Mouse (Mus musculus) spleen, adult 18-20 months (tissue): Measurements from ENCODE around the gene Clcn5.

Source experiments
- DNase-seq, 2 experiments: peaks; one replicate each; pipeline ENCODE4 v3.0.0; 2022; ENCODE audit warnings: mixed read lengths in 2 of 2

Gene Clcn5

DNA sequence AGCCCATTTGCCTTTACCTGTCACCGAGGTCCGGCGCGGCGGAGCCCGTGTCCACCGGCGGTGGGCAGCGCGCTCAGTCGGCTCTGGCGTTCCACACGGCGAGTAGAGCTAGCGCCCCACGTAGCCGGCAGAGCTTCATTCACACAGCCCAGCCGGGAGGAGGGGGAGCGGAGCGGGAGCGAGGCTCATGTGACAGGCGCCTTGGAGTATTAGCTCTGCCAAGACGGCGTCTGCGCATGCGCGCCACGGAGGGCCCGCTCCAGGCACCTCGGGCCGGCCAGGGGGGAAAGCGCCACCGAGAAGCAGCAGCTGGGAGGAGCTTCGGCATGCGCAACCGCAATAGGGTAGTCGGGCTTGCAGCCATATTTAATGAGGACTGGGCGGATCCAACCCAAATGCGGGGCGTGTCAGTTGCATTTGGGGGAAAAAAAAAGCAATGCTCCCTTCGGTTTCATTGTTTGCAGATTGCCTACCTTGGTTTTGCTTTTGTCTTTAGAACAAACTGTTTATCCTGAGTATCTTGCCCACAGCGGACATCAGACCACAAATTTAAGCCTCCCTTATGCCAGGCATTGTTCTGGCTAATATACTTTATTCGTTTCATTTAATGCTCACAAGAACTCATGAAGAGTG is at the start of gene Clcn5:
Gene Clcn5, minus strand, starts transcription at position 270 of the 633 bp plus-strand sequence.
- peak; percentile 85 to 92 for DNase-seq

GRCm38 (mm10) chrX:7325455-7325854 is 6.3 kb upstream of the Clcn5 start:
- DNase-seq: no peak

- DNase-seq: peak; percentile 37 to 63
These were observed 3.1 kb upstream of the Clcn5 start for GRCm38 (mm10) chrX:7322288-7322687.

DNA sequence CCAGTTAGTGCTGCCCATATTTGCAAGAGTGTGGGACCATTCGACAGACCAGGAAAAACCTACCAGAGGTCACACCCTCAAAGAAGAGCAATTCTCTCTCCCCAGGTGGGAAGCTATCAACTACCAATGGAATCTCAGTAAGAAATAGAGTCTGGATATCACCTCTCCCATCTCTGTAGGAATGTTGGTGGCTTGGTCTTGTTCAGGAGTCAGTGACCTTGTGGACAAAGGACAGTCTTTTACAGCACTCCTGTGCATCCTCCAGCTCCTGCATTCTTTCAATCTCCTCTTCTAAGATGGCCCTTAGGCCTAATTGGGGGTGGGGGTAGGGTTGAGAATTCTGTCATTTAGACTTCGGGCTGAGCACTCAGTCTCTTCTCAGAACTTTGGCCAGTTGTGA is 1.4 kb upstream of the Clcn5 start:
- DNase-seq: no peak

GRCm38 (mm10) chrX:7318551-7319025 is 570 bp downstream of the Clcn5 start:
- no peak for DNase-seq

DNA sequence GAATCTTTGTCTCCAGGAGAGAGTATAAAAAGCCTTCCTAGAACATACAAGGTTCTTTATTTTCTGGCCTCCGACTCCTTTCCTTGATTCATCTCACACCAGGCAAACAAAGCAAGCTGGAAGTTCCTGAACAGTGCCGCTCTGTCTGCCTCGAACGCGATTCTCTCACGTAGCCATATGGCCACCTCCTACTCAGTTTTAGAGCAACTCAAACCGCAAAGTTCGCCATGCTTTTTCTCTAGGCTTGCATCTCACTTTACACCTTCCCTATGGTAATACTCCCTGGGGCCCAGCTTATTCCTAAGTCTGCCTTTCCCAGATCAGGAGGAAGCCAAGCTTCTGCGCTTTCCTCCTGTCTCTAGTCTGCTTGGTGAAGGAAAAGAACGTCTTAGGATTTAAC is 4.0 kb downstream of the Clcn5 start:
- DNase-seq: no peak

DNA sequence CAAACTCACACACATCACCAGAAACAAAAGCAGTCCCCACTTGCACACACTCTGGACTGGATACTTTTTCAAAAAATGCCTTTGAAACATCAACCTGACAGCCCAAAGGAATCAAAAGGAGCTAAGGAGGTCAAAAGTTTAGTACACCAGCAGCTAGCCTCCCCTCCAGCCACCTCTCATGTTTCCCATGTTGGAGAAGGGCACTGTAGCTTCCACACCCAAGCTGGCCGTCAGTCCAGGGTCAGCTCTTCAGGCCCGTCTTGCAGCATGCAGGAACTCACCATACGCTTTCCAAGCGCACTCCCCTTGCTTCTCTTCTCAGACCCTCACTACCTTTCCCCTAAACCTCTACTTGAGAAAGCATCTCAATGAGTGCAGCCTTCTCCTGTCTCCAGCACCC is 4.5 kb downstream of the Clcn5 start:
- DNase-seq: no peak

DNA sequence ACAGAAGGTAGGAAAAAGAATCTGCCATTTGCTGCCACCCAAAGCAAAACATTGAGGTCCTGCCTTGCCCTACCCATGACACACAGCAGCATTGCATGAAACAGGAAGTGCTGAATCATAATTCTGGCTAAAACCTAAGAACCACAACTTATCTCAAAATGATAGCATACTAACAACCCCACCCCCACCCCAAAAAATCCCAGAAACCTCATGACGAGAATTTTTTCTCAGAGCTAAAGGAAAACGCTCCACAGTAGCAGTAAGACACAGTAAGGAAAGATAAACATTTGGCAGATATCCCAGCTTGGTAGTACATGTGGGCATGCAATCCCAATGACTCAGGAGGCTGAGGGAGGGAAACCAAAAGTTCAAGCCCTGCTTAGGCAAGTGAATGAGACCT is 10.9 kb downstream of the Clcn5 start:
- DNase-seq: no peak

- no peak for DNase-seq
These were observed 12.3 kb downstream of the Clcn5 start for GRCm38 (mm10) chrX:7306861-7307260.

DNA sequence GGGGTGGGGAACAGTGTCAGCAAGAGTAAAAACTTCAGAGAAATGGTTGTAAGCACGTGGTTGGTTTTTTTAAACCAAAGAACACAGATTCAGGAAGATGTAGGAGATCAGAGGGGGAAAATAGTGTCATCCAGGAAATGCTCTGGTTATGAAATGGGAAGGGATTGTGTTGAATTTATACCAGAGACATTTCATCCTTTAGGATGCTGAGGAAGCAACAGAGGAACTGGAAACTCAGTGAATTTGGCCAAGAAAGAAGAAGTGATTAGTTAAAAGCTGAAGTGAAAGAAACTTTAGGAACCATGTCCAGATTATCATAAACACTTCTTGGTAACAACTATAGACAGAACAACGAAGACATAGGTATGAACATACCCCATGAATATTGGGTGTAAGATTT is 26.2 kb downstream of the Clcn5 start:
- no peak for DNase-seq

DNA sequence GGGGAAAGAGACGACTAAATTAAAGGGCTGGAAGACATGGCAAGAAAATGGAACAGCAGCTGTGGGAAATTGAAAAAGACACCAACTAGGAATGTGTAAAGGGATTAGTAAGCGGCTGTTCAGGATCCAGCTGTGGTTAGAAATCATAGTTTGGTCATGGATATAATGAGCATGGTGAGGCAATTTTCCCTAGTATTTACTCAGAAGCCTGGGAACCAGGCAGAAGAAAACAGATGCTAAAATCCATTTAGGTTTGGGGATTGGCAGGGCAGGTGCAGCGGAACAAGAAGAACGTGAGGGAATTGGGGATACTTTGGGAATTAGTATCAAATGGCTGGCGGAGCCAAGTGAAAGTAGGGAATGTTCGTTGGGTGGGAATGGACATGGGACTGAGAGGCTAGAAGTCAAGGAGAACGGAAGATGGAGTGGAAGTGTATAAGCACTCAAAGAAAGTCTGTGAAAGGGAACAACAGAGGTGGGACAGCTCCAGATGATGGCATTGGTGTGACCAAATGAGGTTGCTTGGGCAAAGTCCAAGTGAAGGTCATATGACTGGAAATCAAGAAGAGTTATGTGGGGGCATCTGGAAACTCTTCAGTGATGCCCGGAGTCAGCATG is 26.9 kb downstream of the Clcn5 start:
- no peak for DNase-seq

DNA sequence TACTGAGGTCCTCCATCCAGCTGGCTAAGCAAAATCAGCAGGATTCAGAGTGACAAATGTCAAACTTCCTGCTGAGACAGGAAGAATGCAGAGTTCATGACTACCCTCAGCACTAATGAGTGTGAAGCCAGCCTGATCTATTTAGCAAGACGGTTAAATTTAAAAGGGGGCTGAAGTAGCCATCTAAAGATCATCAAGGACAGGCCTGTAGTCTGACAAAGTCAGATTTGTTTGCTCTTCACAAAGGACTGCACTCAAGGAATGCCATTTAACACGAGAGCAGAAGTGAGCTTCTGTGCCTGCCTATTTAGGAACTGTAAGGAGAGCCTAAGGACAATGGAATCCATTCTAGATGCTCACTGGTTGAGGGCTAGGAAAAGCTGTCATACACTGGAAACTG is 30.2 kb downstream of the Clcn5 start:
- no peak for DNase-seq

- no peak for DNase-seq
These were observed 32.0 kb downstream of the Clcn5 start for GRCm38 (mm10) chrX:7287051-7287734.

DNA sequence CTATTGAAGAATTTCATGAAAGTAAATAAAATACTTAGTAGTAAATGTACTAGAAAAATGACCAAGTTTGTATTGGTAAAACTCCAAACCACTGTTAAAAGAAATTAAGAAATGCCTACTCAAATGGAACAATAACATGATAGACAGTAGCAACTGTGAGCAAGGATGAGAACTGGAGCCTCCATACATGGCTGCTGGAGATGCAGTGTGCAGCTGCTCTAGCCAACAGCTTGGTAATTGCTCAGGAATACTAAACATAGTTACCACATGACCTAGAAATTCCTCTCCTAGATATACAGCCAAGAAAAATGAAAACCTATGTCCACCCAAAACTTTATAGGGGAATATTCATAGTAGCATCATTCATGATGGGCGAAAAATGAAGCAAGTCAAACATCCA is 36.5 kb downstream of the Clcn5 start:
- no peak for DNase-seq

DNA sequence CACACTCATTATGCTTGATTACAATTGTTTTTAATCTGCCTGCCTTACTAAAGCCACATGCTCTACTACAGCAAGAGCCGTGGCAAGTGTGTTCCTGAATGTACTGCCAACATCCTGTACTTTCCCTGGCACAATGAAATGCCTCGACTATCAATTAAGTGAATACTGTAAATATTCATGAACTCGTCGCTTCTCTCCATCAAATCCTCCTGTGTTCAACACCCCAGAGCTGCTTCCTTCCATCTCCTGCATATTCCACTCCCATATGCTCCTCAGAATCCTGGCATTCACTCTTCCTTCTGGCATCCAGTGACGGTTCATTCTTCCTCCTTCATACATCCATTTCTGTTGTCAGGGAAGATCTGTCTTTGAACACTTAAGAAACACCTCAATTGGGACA is 39.4 kb downstream of the Clcn5 start:
- DNase-seq: no peak

- DNase-seq: no peak
These were observed 42.6 kb downstream of the Clcn5 start for GRCm38 (mm10) chrX:7276564-7276963.

- no peak for DNase-seq
These were observed 58.0 kb downstream of the Clcn5 start for GRCm38 (mm10) chrX:7261149-7261548.

DNA sequence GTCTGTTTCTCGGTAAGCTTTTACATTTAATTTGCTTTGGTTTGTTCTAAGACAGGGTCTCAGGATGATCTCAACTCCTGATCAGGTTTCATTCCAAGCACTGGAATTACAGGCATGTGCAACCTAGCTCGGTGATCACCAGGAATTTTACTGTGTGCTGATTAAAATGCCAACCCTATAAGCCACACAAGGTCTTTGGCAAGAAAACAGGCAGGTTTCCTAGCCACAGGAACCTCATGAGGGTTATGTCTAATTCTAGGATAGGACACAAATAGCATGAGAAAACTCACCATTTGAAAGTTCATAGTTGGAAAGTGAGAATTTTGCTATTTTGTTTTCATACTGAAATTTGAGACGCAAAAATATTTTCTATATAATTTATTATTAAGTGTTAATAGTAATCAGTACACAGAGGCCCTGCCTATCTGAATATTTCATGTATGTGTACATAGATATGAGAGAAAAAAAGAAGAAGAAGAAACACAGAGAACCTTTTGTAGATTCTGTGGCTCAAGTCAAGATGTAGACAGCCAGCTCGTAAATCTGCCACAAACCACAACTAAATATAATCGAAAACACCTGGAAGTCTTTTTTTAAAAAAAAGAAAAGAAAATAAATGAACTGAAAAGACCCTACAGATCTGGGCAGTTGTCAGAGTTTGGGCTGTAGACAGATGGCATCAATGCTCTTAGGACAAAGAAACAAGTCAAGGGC is 58.6 kb downstream of the Clcn5 start:
- no peak for DNase-seq

- no peak for DNase-seq
These were observed 59.4 kb downstream of the Clcn5 start for GRCm38 (mm10) chrX:7259718-7260117.

- no peak for DNase-seq
These were observed 63.1 kb downstream of the Clcn5 start for GRCm38 (mm10) chrX:7256022-7256421.

GRCm38 (mm10) chrX:7204099-7204498 is 115.1 kb downstream of the Clcn5 start:
- no peak for DNase-seq

GRCm38 (mm10) chrX:7203535-7203934 is 115.6 kb downstream of the Clcn5 start:
- DNase-seq: no peak

DNA sequence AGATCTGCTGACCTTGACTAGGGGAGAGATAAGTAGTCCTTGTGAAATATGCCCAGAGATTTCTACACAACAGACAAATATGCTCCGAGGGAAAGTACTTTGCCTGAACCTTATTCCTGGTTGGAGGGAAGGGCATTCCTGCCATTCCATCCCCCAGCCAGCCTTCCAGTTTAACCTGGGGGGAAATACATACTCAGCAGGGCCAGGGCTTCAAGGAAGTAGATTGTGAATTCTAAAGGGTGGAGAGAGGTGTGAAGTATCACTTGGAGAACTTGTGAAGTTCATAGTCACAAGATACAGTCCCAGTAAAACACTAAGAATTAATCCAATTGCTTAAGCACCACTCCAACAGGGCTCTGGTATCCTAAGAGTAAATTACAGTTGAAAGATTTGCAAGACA is 121.3 kb downstream of the Clcn5 start:
- DNase-seq: no peak

DNA sequence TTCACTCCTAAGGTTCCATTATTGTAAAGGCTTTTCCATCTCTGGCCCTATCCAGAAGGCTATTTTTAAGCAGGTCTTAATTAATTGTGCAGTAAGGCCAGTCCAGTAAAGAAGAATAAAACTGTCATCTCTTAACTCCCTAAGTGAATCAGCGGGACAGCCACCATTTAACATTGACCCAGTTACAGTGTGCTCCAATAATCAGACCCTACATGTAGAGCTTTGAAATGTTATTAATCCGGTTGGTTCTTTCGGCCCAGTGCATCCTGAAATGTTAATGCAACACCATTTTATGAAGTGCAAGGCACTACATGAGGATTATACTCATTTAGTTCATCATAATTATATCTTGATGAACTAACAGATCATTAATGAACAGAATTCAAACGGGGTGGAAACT is 128.3 kb downstream of the Clcn5 start:
- DNase-seq: no peak
